Mouse (Mus musculus): ENCODE measurements around the gene Fxyd1.

Fxyd1 gene

GRCm38 (mm10) chr7:31057071-31057470, at the start of gene Fxyd1:
TSS of gene Fxyd1 (minus strand) at chr7:31057199.
- no peak for DNase-seq (ENCODE audit: low read depth, low spot score)

- DNase-seq (ENCODE audit: low read depth, low spot score), result no peak
Measured at GRCm38 (mm10) chr7:31106166-31106565, 49.2 kb upstream of the Fxyd1 start.

GRCm38 (mm10) chr7:31105061-31105768, 48.2 kb upstream of the Fxyd1 start:
- no peak for DNase-seq (ENCODE audit: low read depth, low spot score)

- DNase-seq (ENCODE audit: low read depth, low spot score), result no peak
Measured at GRCm38 (mm10) chr7:31100786-31101185, 43.8 kb upstream of the Fxyd1 start.

GRCm38 (mm10) chr7:31099612-31099982, 42.6 kb upstream of the Fxyd1 start:
- no peak for DNase-seq (ENCODE audit: low read depth, low spot score)

- no peak for DNase-seq (ENCODE audit: low read depth, low spot score)
Measured at GRCm38 (mm10) chr7:31098697-31099611, 42.0 kb upstream of the Fxyd1 start.

- peak; percentile 91 for DNase-seq (ENCODE audit: low read depth, low spot score)
Measured at GRCm38 (mm10) chr7:31097583-31098248, 40.7 kb upstream of the Fxyd1 start.

- no peak for DNase-seq (ENCODE audit: low read depth, low spot score)
Measured at GRCm38 (mm10) chr7:31096892-31097564, 40.0 kb upstream of the Fxyd1 start.

- peak; percentile 60 for DNase-seq (ENCODE audit: low read depth, low spot score)
Measured at GRCm38 (mm10) chr7:31094774-31095501, 37.9 kb upstream of the Fxyd1 start.

GRCm38 (mm10) chr7:31089721-31090120, 32.7 kb upstream of the Fxyd1 start:
- DNase-seq (ENCODE audit: low read depth, low spot score), result no peak

GRCm38 (mm10) chr7:31088206-31088605, 31.2 kb upstream of the Fxyd1 start:
- DNase-seq (ENCODE audit: low read depth, low spot score), result no peak

- no peak for DNase-seq (ENCODE audit: low read depth, low spot score)
Measured at GRCm38 (mm10) chr7:31087262-31087661, 30.3 kb upstream of the Fxyd1 start.

- no peak for DNase-seq (ENCODE audit: low read depth, low spot score)
Measured at GRCm38 (mm10) chr7:31086175-31086755, 29.3 kb upstream of the Fxyd1 start.

GRCm38 (mm10) chr7:31085171-31085570, 28.2 kb upstream of the Fxyd1 start:
- DNase-seq (ENCODE audit: low read depth, low spot score), result peak; percentile 65

- no peak for DNase-seq (ENCODE audit: low read depth, low spot score)
Measured at GRCm38 (mm10) chr7:31084140-31084539, 27.1 kb upstream of the Fxyd1 start.

- peak; percentile 97 for DNase-seq (ENCODE audit: low read depth, low spot score)
Measured at GRCm38 (mm10) chr7:31082831-31083588, 26.0 kb upstream of the Fxyd1 start.

GRCm38 (mm10) chr7:31082106-31082505, 25.1 kb upstream of the Fxyd1 start:
- no peak for DNase-seq (ENCODE audit: low read depth, low spot score)

- no peak for DNase-seq (ENCODE audit: low read depth, low spot score)
Measured at GRCm38 (mm10) chr7:31081106-31081505, 24.1 kb upstream of the Fxyd1 start.

- no peak for DNase-seq (ENCODE audit: low read depth, low spot score)
Measured at GRCm38 (mm10) chr7:31080611-31081010, 23.6 kb upstream of the Fxyd1 start.

- no peak for DNase-seq (ENCODE audit: low read depth, low spot score)
Measured at GRCm38 (mm10) chr7:31079670-31080069, 22.7 kb upstream of the Fxyd1 start.

All from skeletal muscle tissue, adult 2 months (tissue).